Mouse (Mus musculus): ENCODE measurements around the gene Zbtb38. TPM values are rescaled to one million over a fixed set of nuclear protein-coding genes. Genes with fewer than 3 reads are reported as not detected.

Zbtb38 gene
- polyA plus RNA-seq, 1 experiment from 2014 or later, result 24.7 TPM

DNA sequence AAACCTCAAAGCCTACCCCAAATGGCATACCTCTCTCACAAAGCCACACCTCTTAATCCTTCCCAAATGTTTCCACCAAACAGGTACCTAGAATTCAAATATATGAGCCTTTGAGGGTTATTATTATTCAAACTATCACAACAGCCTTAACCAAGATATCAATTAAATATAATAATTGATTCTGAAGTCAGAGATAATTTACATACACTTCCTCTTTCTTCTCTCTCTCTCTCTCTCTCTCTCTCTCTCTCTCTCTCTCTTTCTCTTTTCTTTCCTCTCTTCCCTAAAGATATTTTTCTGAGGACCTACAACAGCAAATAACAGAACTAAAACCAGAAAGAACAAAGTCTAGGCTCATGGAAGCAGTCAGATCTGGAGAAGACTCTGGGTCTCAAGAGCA, 15.2 kb upstream of the Zbtb38 start:
- no peaks in the 10 kb centered on the region for H3K27me3 ChIP-seq (ENCODE audit: control insufficient read depth, insufficient read depth, low read length)
- no peak overlapping the region for H3K27ac ChIP-seq (ENCODE audit: low read depth, low read length)
- H3K9ac ChIP-seq (ENCODE audit: low read depth, low read length), result no peak overlapping the region
- no peak for ATAC-seq (replicated peaks; ENCODE audit: insufficient number of reproducible peaks, low FRiP score, low TSS enrichment)
- peaks cover 10% of the 10 kb centered on the region; the same call in 1 of the 2 replicates for H3K4me1 ChIP-seq (ENCODE audit: control insufficient read depth, insufficient read depth, low read length)
- H3K4me3 ChIP-seq (ENCODE audit: low read depth, low read length), result no peak overlapping the region
- no peaks in the 10 kb centered on the region for H3K36me3 ChIP-seq (ENCODE audit: control insufficient read depth, insufficient read depth, low read length)
- H3K4me2 ChIP-seq, result no peak overlapping the region
- H3K9me3 ChIP-seq (replicated peaks; ENCODE audit: control insufficient read depth, low read length), result no peaks in the 10 kb centered on the region

GRCm38 (mm10) chr9:96766078-96766477, 13.4 kb upstream of the Zbtb38 start:
- Histone ChIP-seq H3K4me3 (ENCODE audit: low read depth, low read length) (no peak overlapping the region), H3K36me3 (ENCODE audit: control insufficient read depth, insufficient read depth, low read length) (no peaks in the 10 kb centered on the region), H3K4me2 (no peak overlapping the region), H3K27ac (ENCODE audit: low read depth, low read length) (no peak overlapping the region), H3K4me1 (ENCODE audit: control insufficient read depth, insufficient read depth, low read length) (peaks cover 6% of the 10 kb centered on the region; the same call in 1 of the 2 replicates), H3K27me3 (ENCODE audit: control insufficient read depth, insufficient read depth, low read length) (no peaks in the 10 kb centered on the region), H3K9ac (ENCODE audit: low read depth, low read length) (no peak overlapping the region), H3K9me3 (replicated peaks; ENCODE audit: control insufficient read depth, low read length) (no peaks in the 10 kb centered on the region)
- no peak for ATAC-seq (replicated peaks; ENCODE audit: insufficient number of reproducible peaks, low FRiP score, low TSS enrichment)

- no peak overlapping the region for H3K4me3 ChIP-seq (ENCODE audit: low read depth, low read length)
- 45% methylated on average over 5 of the region's 5 CpGs for WGBS (ENCODE audit: insufficient replicate concordance)
- H3K4me1 ChIP-seq (ENCODE audit: control insufficient read depth, insufficient read depth, low read length), result peaks cover 6% of the 10 kb centered on the region; the same call in 1 of the 2 replicates
- no peak overlapping the region for H3K27ac ChIP-seq (ENCODE audit: low read depth, low read length)
- H3K36me3 ChIP-seq (ENCODE audit: control insufficient read depth, insufficient read depth, low read length), result no peaks in the 10 kb centered on the region
- no peaks in the 10 kb centered on the region for H3K27me3 ChIP-seq (ENCODE audit: control insufficient read depth, insufficient read depth, low read length)
- no peak overlapping the region for H3K4me2 ChIP-seq
- H3K9ac ChIP-seq (ENCODE audit: low read depth, low read length), result no peak overlapping the region
- no peaks in the 10 kb centered on the region for H3K9me3 ChIP-seq (replicated peaks; ENCODE audit: control insufficient read depth, low read length)
- ATAC-seq (replicated peaks; ENCODE audit: insufficient number of reproducible peaks, low FRiP score, low TSS enrichment), result no peak
Measured at GRCm38 (mm10) chr9:96765410-96765809, 12.8 kb upstream of the Zbtb38 start.

GRCm38 (mm10) chr9:96763847-96764631, 11.4 kb upstream of the Zbtb38 start:
- Histone ChIP-seq H3K27me3 (ENCODE audit: control insufficient read depth, insufficient read depth, low read length) (no peaks in the 10 kb centered on the region), H3K9ac (ENCODE audit: low read depth, low read length) (no peak overlapping the region), H3K27ac (ENCODE audit: low read depth, low read length) (no peak overlapping the region), H3K4me2 (no peak overlapping the region), H3K36me3 (ENCODE audit: control insufficient read depth, insufficient read depth, low read length) (no peaks in the 10 kb centered on the region), H3K4me1 (ENCODE audit: control insufficient read depth, insufficient read depth, low read length) (peaks cover 2% of the 10 kb centered on the region; the same call in 1 of the 2 replicates), H3K4me3 (ENCODE audit: low read depth, low read length) (no peak overlapping the region), H3K9me3 (replicated peaks; ENCODE audit: control insufficient read depth, low read length) (no peaks in the 10 kb centered on the region)
- no peak for ATAC-seq (replicated peaks; ENCODE audit: insufficient number of reproducible peaks, low FRiP score, low TSS enrichment)
- 78% methylated on average over 9 of the region's 9 CpGs for WGBS (ENCODE audit: insufficient replicate concordance)

GRCm38 (mm10) chr9:96763025-96763424, 10.4 kb upstream of the Zbtb38 start:
- peaks cover 2% of the 10 kb centered on the region; the same call in 1 of the 2 replicates for H3K4me1 ChIP-seq (ENCODE audit: control insufficient read depth, insufficient read depth, low read length)
- H3K36me3 ChIP-seq (ENCODE audit: control insufficient read depth, insufficient read depth, low read length), result no peaks in the 10 kb centered on the region
- H3K27me3 ChIP-seq (ENCODE audit: control insufficient read depth, insufficient read depth, low read length), result no peaks in the 10 kb centered on the region
- no peak overlapping the region for H3K4me3 ChIP-seq (ENCODE audit: low read depth, low read length)
- H3K9ac ChIP-seq (ENCODE audit: low read depth, low read length), result no peak overlapping the region
- no peak overlapping the region for H3K4me2 ChIP-seq
- no peak for ATAC-seq (replicated peaks; ENCODE audit: insufficient number of reproducible peaks, low FRiP score, low TSS enrichment)
- H3K27ac ChIP-seq (ENCODE audit: low read depth, low read length), result no peak overlapping the region
- 81% methylated on average over 3 of the region's 3 CpGs for WGBS (ENCODE audit: insufficient replicate concordance)
- H3K9me3 ChIP-seq (replicated peaks; ENCODE audit: control insufficient read depth, low read length), result no peaks in the 10 kb centered on the region

- Histone ChIP-seq H3K4me3 (ENCODE audit: low read depth, low read length) (peak overlapping the region; percentile 28), H3K27me3 (ENCODE audit: control insufficient read depth, insufficient read depth, low read length) (no peaks in the 10 kb centered on the region), H3K36me3 (ENCODE audit: control insufficient read depth, insufficient read depth, low read length) (no peaks in the 10 kb centered on the region), H3K27ac (ENCODE audit: low read depth, low read length) (peak overlapping the region; percentile 25), H3K4me2 (peak overlapping the region; percentile 54), H3K9ac (ENCODE audit: low read depth, low read length) (peak overlapping the region; percentile 23; the same call in 1 of the 2 replicates), H3K4me1 (ENCODE audit: control insufficient read depth, insufficient read depth, low read length) (peaks cover 4% of the 10 kb centered on the region), H3K9me3 (replicated peaks; ENCODE audit: control insufficient read depth, low read length) (no peaks in the 10 kb centered on the region)
- 8% methylated on average over 22 of the region's 22 CpGs for WGBS (ENCODE audit: insufficient replicate concordance)
- peak; percentile 75 for ATAC-seq (replicated peaks; ENCODE audit: insufficient number of reproducible peaks, low FRiP score, low TSS enrichment)
Measured at GRCm38 (mm10) chr9:96758749-96759597, 6.3 kb upstream of the Zbtb38 start.

GRCm38 (mm10) chr9:96756638-96757435, 4.2 kb upstream of the Zbtb38 start:
- no peak overlapping the region for H3K9ac ChIP-seq (ENCODE audit: low read depth, low read length)
- H3K9me3 ChIP-seq (replicated peaks; ENCODE audit: control insufficient read depth, low read length), result no peaks in the 10 kb centered on the region
- ATAC-seq (replicated peaks; ENCODE audit: insufficient number of reproducible peaks, low FRiP score, low TSS enrichment), result no peak
- H3K27me3 ChIP-seq (ENCODE audit: control insufficient read depth, insufficient read depth, low read length), result no peaks in the 10 kb centered on the region
- H3K27ac ChIP-seq (ENCODE audit: low read depth, low read length), result no peak overlapping the region
- H3K4me1 ChIP-seq (ENCODE audit: control insufficient read depth, insufficient read depth, low read length), result peaks cover 15% of the 10 kb centered on the region
- WGBS (ENCODE audit: insufficient replicate concordance), result 73% methylated on average over 9 of the region's 9 CpGs
- no peak overlapping the region for H3K4me3 ChIP-seq (ENCODE audit: low read depth, low read length)
- H3K36me3 ChIP-seq (ENCODE audit: control insufficient read depth, insufficient read depth, low read length), result no peaks in the 10 kb centered on the region
- no peak overlapping the region for H3K4me2 ChIP-seq

- Histone ChIP-seq H3K27me3 (ENCODE audit: control insufficient read depth, insufficient read depth, low read length) (no peaks in the 10 kb centered on the region), H3K36me3 (ENCODE audit: control insufficient read depth, insufficient read depth, low read length) (no peaks in the 10 kb centered on the region), H3K4me2 (no peak overlapping the region), H3K27ac (ENCODE audit: low read depth, low read length) (no peak overlapping the region), H3K9me3 (replicated peaks; ENCODE audit: control insufficient read depth, low read length) (no peaks in the 10 kb centered on the region), H3K4me3 (ENCODE audit: low read depth, low read length) (no peak overlapping the region), H3K4me1 (ENCODE audit: control insufficient read depth, insufficient read depth, low read length) (peaks cover 15% of the 10 kb centered on the region), H3K9ac (ENCODE audit: low read depth, low read length) (no peak overlapping the region)
- WGBS (ENCODE audit: insufficient replicate concordance), result 83% methylated on average over 11 of the region's 11 CpGs
- no peak for ATAC-seq (replicated peaks; ENCODE audit: insufficient number of reproducible peaks, low FRiP score, low TSS enrichment)
Measured at GRCm38 (mm10) chr9:96755761-96756160, 3.1 kb upstream of the Zbtb38 start.

All from heart, embryonic 11.5 days (tissue).